Mouse (Mus musculus) G1E (cell line): ENCODE measurements around the gene Usp6nl.

Source experiments
- CTCF ChIP-seq: IDR thresholded peaks from 2 replicates; pipeline ENCODE4 v1.5.1; 2012; ENCODE audit warnings: low read depth, low read length, inconsistent platforms, mixed read lengths
- GATA1 ChIP-seq: IDR thresholded peaks from 2 replicates; pipeline ENCODE4 v1.6.1; 2012; ENCODE audit warnings: borderline replicate concordance, low read length, inconsistent platforms, mixed read lengths
- GATA2 ChIP-seq: IDR thresholded peaks from 2 replicates; pipeline ENCODE4 v1.6.1; 2012; ENCODE audit warnings: low read depth, low read length, inconsistent platforms, borderline replicate concordance
- TAL1 ChIP-seq: conservative IDR thresholded peaks from 2 replicates; pipeline ENCODE4 v1.6.1; 2012; ENCODE audit warnings: low read depth, low read length, inconsistent platforms, mixed read lengths

DNA sequence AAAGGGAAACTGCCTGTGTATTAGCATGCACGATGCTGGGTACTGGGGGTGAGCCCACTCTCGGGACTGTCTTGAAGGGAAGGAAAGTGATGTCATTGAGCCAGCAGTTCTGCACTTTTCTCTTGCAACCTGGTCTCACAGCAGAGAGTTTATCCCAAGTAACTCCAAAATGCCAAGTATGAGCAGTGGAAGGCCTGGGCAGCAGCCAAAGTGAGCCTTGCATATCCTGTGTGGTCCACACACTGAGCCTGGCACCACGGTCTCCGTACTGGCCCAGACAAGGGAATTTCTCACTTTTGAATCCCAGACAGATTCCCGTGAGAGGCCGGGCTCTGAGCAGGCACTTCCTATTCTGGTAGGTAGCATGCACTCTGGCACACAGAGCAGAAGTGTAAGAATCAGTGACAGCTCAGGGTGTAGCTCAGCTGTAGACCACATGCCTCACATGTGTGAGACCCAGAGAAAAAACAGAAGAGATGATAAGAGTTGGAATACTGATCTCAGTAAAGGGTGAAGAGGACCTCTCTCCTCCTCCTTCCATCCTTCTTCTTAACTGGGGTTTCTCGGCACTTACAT lies 132.6 kb downstream of the Usp6nl start:
- no peak for TF ChIP-seq GATA1
- no peak for TF ChIP-seq CTCF
- TF ChIP-seq TAL1, result no peak
- no peak for TF ChIP-seq GATA2
